Mouse (Mus musculus) midbrain, embryonic 15.5 days (tissue): ENCODE data around the gene Itsn1. TPM values are rescaled to one million over a fixed set of nuclear protein-coding genes. Genes with fewer than 3 reads are reported as not detected.
A peak's percentile ranks its signal among the peaks of the same experiment; 100 is the strongest.

Experiments
- ATAC-seq: fragments of 200-750 bp; cut with Nextera tagmentation; replicated peaks from 2 replicates; pipeline ENCODE4 v1.8.0; 2017; ENCODE audit warnings: moderate TSS enrichment
- H3K27ac ChIP-seq: fragments of 300-500 bp; sonication (generic); 2 replicates; pipeline ENCODE4 v1.5.1; 2015; ENCODE audit warnings: mild to moderate bottlenecking, inconsistent platforms
- H3K27me3 ChIP-seq: fragments of 300-500 bp; sonication (generic); replicated peaks from 2 replicates; pipeline ENCODE4 v1.6.1; 2015; ENCODE audit warnings: inconsistent platforms
- H3K36me3 ChIP-seq: fragments of 300-500 bp; sonication (generic); replicated peaks from 2 replicates; pipeline ENCODE4 v1.6.1; 2015; ENCODE audit warnings: inconsistent platforms
- H3K4me1 ChIP-seq: fragments of 300-500 bp; sonication (generic); 2 replicates; pipeline ENCODE4 v1.6.1; 2015; ENCODE audit warnings: inconsistent platforms
- H3K4me2 ChIP-seq: fragments of 300-500 bp; sonication (generic); 2 replicates; pipeline ENCODE4 v1.6.1; 2015; ENCODE audit warnings: inconsistent platforms, mild to moderate bottlenecking, moderate library complexity
- H3K4me3 ChIP-seq: fragments of 300-500 bp; sonication (generic); 2 replicates; pipeline ENCODE4 v1.5.1; 2015; ENCODE audit warnings: mild to moderate bottlenecking, inconsistent platforms
- H3K9ac ChIP-seq: fragments of 300-500 bp; sonication (generic); 2 replicates; pipeline ENCODE4 v1.6.1; 2015; ENCODE audit warnings: mild to moderate bottlenecking, inconsistent platforms
- H3K9me3 ChIP-seq: fragments of 300-500 bp; sonication (generic); 2 replicates; pipeline ENCODE4 v1.6.1; 2016; ENCODE audit warnings: inconsistent platforms
- WGBS: fragments of 180-500 bp; shearing (Covaris S2); methylation state at CpG from one replicate; pipeline ENCODE4 v1.1.7; 2015; ENCODE audit warnings: mixed read lengths; 5-methylcytosine and 5-hydroxymethylcytosine counted together
- polyA plus RNA-seq: library from polyadenylated mRNA; unstranded; fragments of >200 nt; fragmentation: Nextera tagmentation; extraction: Ambion mirVana; gene quantifications from 2 replicates; pipeline ENCODE4 v1.2.1, GENCODE M21; 2015

Itsn1 gene
- polyA plus RNA-seq = 63.5 and 68.6 TPM in 2 replicates

GRCm38 (mm10) chr16:91729066-91729482 is at the start of gene Itsn1:
Gene Itsn1, plus strand, starts transcription at chr16:91729281.
- peak within 1 kb of the TSS; percentile 97 for H3K27ac ChIP-seq
- peaks cover 37% of the 10 kb centered on the region for H3K4me1 ChIP-seq
- no peaks in the 10 kb centered on the region for H3K9me3 ChIP-seq
- peak within 1 kb of the TSS; percentile 73 for H3K4me2 ChIP-seq
- H3K4me3 ChIP-seq = peak within 1 kb of the TSS; percentile 95
- peak within 1 kb of the TSS; percentile 96 for H3K9ac ChIP-seq
- H3K27me3 ChIP-seq = no peaks in the 10 kb centered on the region
- no peaks in the 10 kb centered on the region; the same call in 1 of the 2 replicates for H3K36me3 ChIP-seq
- WGBS = 1% methylated on average over 33 of the region's 33 CpGs
- ATAC-seq = peak; percentile 95

DNA sequence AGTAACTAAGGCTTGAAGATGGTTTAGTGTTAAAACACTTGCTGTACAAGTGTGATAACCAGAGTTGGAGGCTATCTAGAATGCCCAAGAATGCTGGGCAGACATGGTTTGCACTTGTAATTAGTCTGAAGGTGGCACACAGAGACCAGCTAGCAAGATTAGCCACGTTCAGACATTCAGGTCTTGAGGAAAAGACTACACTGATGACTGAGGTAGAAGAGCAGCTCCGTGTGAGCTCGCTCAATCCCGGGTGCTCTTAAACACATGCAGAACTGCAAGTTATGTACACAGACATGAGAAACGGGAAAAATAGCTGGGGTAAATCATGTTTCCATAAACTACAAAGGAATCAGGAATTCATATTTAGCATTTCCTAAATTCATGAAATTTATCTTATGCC is 48.4 kb upstream of the Itsn1 start:
- Histone ChIP-seq H3K36me3 (peaks cover 54% of the 10 kb centered on the region), H3K27me3 (no peaks in the 10 kb centered on the region)
- 81% methylated on average over 5 of the region's 5 CpGs for WGBS

DNA sequence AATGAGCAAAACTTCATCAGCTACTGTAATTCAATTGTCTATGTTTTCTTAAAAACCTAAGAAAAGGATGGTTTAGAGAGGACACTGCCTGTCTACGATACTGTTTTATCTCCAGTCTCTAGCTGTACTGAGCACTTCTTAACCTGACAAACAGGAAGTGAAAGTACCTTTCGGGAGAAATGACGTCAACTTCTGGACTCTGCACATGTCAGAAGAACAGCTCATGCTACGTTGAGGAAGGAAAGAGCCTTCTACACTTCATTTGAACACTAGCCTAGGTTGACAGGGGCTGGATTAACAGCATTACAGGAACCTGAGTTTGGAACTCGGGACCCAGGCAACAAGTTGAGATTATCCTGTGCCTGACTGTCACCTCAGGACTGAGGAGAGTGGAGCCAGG is 43.6 kb upstream of the Itsn1 start:
- Histone ChIP-seq H3K4me1 (peaks cover 20% of the 10 kb centered on the region), H3K36me3 (peaks cover 39% of the 10 kb centered on the region), H3K9me3 (no peaks in the 10 kb centered on the region), H3K9ac (no peak overlapping the region), H3K27me3 (no peaks in the 10 kb centered on the region), H3K4me3 (no peak overlapping the region), H3K4me2 (no peak overlapping the region), H3K27ac (no peak overlapping the region)
- no peak for ATAC-seq
- 93% methylated on average over 5 of the region's 5 CpGs for WGBS

More for the DNA sequence above, 48.4 kb upstream of the Itsn1 start:
- no peak for ATAC-seq
- H3K4me3 ChIP-seq = no peak overlapping the region
- no peak overlapping the region for H3K4me2 ChIP-seq
- no peaks in the 10 kb centered on the region for H3K4me1 ChIP-seq
- H3K9me3 ChIP-seq = no peaks in the 10 kb centered on the region
- H3K9ac ChIP-seq = no peak overlapping the region
- no peak overlapping the region for H3K27ac ChIP-seq

DNA sequence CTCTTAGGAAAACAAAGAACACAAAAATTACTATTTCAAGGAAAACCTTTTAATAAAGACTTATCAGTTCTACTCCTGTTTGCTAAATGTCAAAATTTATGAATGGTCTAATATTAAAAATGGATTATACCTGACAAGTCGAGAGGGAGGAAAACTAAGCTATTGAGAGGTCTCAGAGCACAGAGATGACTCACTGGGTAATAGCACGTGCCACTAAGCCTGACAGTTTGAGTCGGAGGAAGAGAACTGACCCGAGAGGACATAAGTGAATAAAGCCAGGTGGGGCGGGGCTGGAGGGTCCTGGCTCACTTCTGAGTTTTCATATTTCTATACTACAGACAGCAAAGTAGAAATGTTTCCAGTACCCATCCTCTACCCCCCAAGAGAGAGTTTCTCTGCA is 42.7 kb upstream of the Itsn1 start:
- Histone ChIP-seq H3K4me3 (no peak overlapping the region), H3K4me2 (no peak overlapping the region), H3K27me3 (no peaks in the 10 kb centered on the region), H3K36me3 (peaks cover 34% of the 10 kb centered on the region), H3K9me3 (no peaks in the 10 kb centered on the region), H3K27ac (no peak overlapping the region), H3K4me1 (peaks cover 20% of the 10 kb centered on the region), H3K9ac (no peak overlapping the region)
- 80% methylated on average over 5 of the region's 5 CpGs for WGBS
- no peak for ATAC-seq

GRCm38 (mm10) chr16:91688023-91688618 is 41.0 kb upstream of the Itsn1 start:
- Histone ChIP-seq H3K4me1 (peaks cover 20% of the 10 kb centered on the region), H3K4me3 (peak overlapping the region; percentile 97)

GRCm38 (mm10) chr16:91688619-91689334 is 40.3 kb upstream of the Itsn1 start, which contains the start of gene Donson:
Gene Donson, minus strand, starts transcription at chr16:91688770.
- H3K4me1 ChIP-seq = peaks cover 20% of the 10 kb centered on the region
- peak within 1 kb of the TSS; percentile 97 for H3K4me3 ChIP-seq
- under 1% methylated on average over 70 of the region's 71 CpGs for WGBS
- no peaks in the 10 kb centered on the region for H3K27me3 ChIP-seq
- peaks cover 13% of the 10 kb centered on the region; the same call in 1 of the 2 replicates for H3K36me3 ChIP-seq
- H3K9ac ChIP-seq = peak within 1 kb of the TSS; percentile 98
- H3K9me3 ChIP-seq = no peaks in the 10 kb centered on the region
- peak within 1 kb of the TSS; percentile 87 for H3K4me2 ChIP-seq
- peak; percentile 99 for ATAC-seq
- H3K27ac ChIP-seq = peak within 1 kb of the TSS; percentile 93

More at GRCm38 (mm10) chr16:91688023-91688618, 41.0 kb upstream of the Itsn1 start:
- no peaks in the 10 kb centered on the region for H3K9me3 ChIP-seq
- H3K9ac ChIP-seq = peak overlapping the region; percentile 98
- peak overlapping the region; percentile 93 for H3K27ac ChIP-seq
- WGBS = 1% methylated on average over 42 of the region's 51 CpGs
- peaks cover 17% of the 10 kb centered on the region; the same call in 1 of the 2 replicates for H3K36me3 ChIP-seq
- H3K27me3 ChIP-seq = no peaks in the 10 kb centered on the region
- ATAC-seq = peak; percentile 70; the same call in 1 of the 2 replicates
- H3K4me2 ChIP-seq = peak overlapping the region; percentile 87

DNA sequence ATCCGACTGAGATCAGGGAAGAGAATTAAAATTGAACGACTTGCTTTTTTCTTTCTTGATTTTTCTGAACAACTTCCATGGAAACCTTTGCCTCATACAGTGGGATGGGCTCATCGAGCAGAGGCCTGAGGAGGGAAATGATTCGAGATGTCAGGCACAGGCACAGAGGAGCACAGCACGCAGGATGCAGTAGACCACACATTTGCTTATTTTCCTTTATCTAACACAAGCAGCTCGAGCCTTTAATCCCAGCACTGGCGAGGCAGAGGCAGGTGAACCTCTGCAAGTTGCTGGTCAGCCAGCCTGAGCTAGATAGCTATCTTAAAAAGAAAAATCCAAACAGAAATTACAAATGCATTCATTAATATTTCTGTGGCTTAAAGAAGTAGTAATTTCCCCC is 39.3 kb upstream of the Itsn1 start:
- H3K36me3 ChIP-seq = peaks cover 13% of the 10 kb centered on the region; the same call in 1 of the 2 replicates
- WGBS = 37% methylated on average over 7 of the region's 7 CpGs
- H3K9ac ChIP-seq = no peak overlapping the region
- H3K27me3 ChIP-seq = no peaks in the 10 kb centered on the region
- no peak overlapping the region for H3K27ac ChIP-seq
- H3K4me2 ChIP-seq = peak overlapping the region; percentile 87
- H3K9me3 ChIP-seq = no peaks in the 10 kb centered on the region
- peaks cover 20% of the 10 kb centered on the region for H3K4me1 ChIP-seq
- ATAC-seq = no peak
- no peak overlapping the region for H3K4me3 ChIP-seq

- Histone ChIP-seq H3K4me2 (no peak overlapping the region), H3K9me3 (no peaks in the 10 kb centered on the region), H3K4me1 (peaks cover 6% of the 10 kb centered on the region), H3K36me3 (peaks cover 24% of the 10 kb centered on the region), H3K27me3 (no peaks in the 10 kb centered on the region), H3K27ac (no peak overlapping the region), H3K9ac (no peak overlapping the region), H3K4me3 (no peak overlapping the region)
- 33% methylated on average over 14 of the region's 14 CpGs for WGBS
- peak; percentile 87 for ATAC-seq
Observed at GRCm38 (mm10) chr16:91694455-91695084, 34.5 kb upstream of the Itsn1 start.

GRCm38 (mm10) chr16:91695108-91695755 is 33.8 kb upstream of the Itsn1 start:
- no peak overlapping the region for H3K9ac ChIP-seq
- WGBS = 77% methylated on average over 8 of the region's 8 CpGs
- no peaks in the 10 kb centered on the region for H3K4me1 ChIP-seq
- H3K4me2 ChIP-seq = no peak overlapping the region
- H3K4me3 ChIP-seq = no peak overlapping the region
- H3K36me3 ChIP-seq = peaks cover 24% of the 10 kb centered on the region
- ATAC-seq = no peak
- no peaks in the 10 kb centered on the region for H3K9me3 ChIP-seq
- H3K27ac ChIP-seq = no peak overlapping the region
- H3K27me3 ChIP-seq = no peaks in the 10 kb centered on the region

DNA sequence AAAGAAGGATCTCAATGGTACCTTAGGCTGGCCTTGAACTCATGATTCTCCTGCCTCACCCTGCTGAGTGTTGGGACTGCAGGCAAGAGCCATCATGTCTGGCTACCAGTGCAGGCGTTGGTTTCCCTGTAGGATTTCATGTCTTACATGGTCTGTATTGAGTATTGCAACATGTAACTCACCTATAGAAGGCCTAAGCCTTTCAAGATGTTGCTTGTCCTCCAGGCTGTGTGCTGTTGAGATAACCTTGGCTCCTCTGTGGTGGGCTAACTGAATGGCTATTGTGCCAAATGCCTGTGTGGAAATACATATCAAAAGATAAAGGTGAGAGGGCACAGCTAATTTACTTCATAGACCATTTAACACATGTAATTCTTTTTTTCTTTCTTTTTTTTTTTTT is 30.1 kb upstream of the Itsn1 start:
- WGBS = 95% methylated on average over 1 of the region's 1 CpGs
- no peak overlapping the region for H3K4me3 ChIP-seq
- no peak for ATAC-seq
- no peaks in the 10 kb centered on the region for H3K9me3 ChIP-seq
- H3K4me1 ChIP-seq = no peaks in the 10 kb centered on the region
- H3K27ac ChIP-seq = no peak overlapping the region
- H3K27me3 ChIP-seq = no peaks in the 10 kb centered on the region
- H3K36me3 ChIP-seq = peaks cover 22% of the 10 kb centered on the region
- no peak overlapping the region for H3K9ac ChIP-seq
- H3K4me2 ChIP-seq = no peak overlapping the region

DNA sequence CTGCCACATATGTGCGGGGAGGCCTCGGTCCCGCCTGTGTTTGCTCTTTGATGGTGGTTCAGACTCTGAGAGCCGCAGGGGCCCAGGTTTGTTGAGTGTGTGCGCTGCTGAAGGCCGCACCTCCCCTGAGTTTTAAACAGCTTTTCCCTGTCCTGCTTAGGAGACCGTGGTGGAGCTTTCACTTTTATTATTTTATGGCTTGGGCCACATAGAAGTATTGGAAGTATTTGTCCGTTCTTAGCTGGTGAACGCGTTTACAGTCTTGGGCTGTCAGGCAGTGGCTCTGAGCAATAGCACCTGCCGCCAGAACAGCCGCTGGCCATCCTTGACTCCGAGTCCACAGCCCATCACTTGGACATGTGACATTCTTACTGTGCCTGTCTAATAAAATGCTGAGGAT is 27.2 kb upstream of the Itsn1 start:
- Histone ChIP-seq H3K27me3 (no peaks in the 10 kb centered on the region), H3K36me3 (peaks cover 30% of the 10 kb centered on the region), H3K4me2 (no peak overlapping the region), H3K4me3 (no peak overlapping the region), H3K9me3 (no peaks in the 10 kb centered on the region), H3K9ac (no peak overlapping the region), H3K4me1 (no peaks in the 10 kb centered on the region), H3K27ac (no peak overlapping the region)
- no peak for ATAC-seq
- whole genome bisulfite sequencing = 91% methylated on average over 13 of the region's 13 CpGs

- Histone ChIP-seq H3K4me3 (no peak overlapping the region), H3K36me3 (peaks cover 32% of the 10 kb centered on the region), H3K9ac (no peak overlapping the region), H3K27me3 (no peaks in the 10 kb centered on the region), H3K4me1 (no peaks in the 10 kb centered on the region), H3K4me2 (no peak overlapping the region), H3K27ac (no peak overlapping the region), H3K9me3 (no peaks in the 10 kb centered on the region)
- ATAC-seq = no peak
- WGBS = 62% methylated on average over 3 of the region's 3 CpGs
Observed at GRCm38 (mm10) chr16:91702771-91703188, 26.3 kb upstream of the Itsn1 start.
